Comparison of ENCODE assay signal across 28 mouse cellular contexts in the genomic region with DNA sequence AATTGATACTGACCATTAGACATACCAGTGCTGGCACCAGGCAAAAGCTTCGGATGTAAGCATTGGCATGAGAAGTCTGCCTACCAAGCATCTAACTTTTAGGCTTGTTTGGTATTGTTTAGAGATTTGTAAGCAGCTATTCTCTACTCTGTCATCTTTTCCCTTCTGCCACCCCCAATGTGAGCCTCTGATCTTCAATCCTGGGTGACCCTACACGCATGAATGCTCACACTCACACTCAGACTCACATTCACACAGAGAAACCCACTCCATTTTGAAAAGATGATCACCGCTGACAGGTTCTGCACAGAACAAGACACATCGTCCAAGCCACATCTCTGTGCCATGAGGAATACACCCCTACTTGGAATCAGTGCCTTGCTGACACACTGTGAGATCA.
"Had no signal": no experiment of that assay in that cellular context is flagged by ENCODE, and none has a peak within 500 bp of the region (broad histone marks: within the 10 kb centered on the region; RNA-seq: fewer than 3 reads in every experiment).

No protein-coding gene starts in this region.

- H3K9me3 ChIP-seq: embryonic facial prominence, embryonic 10.5 days; embryonic facial prominence, embryonic 12.5 days; embryonic facial prominence, embryonic 13.5 days; embryonic facial prominence, embryonic 15.5 days; forebrain, embryonic 10.5 days; forebrain, embryonic 12.5 days; forebrain, embryonic 13.5 days; forebrain, embryonic 15.5 days had no signal

- ATAC-seq: forebrain, embryonic 13.5 days; forebrain, embryonic 14.5 days; forebrain, embryonic 15.5 days; forebrain, embryonic 16.5 days; forebrain, postnatal 0 days had no signal

- H3K9ac ChIP-seq: embryonic facial prominence, embryonic 12.5 days; embryonic facial prominence, embryonic 13.5 days; embryonic facial prominence, embryonic 15.5 days; forebrain, embryonic 12.5 days; forebrain, embryonic 13.5 days; forebrain, embryonic 15.5 days; forebrain, postnatal 0 days had no signal

- H3K27me3 ChIP-seq: embryonic facial prominence, embryonic 12.5 days; embryonic facial prominence, embryonic 13.5 days; embryonic facial prominence, embryonic 15.5 days; forebrain, embryonic 12.5 days; forebrain, embryonic 13.5 days; forebrain, embryonic 15.5 days had no signal

- H3K36me3 ChIP-seq: embryonic facial prominence, embryonic 10.5 days; embryonic facial prominence, embryonic 12.5 days; embryonic facial prominence, embryonic 13.5 days; embryonic facial prominence, embryonic 15.5 days; forebrain, embryonic 10.5 days; forebrain, embryonic 12.5 days; forebrain, embryonic 15.5 days had no signal

- H3K4me1 ChIP-seq: forebrain, embryonic 12.5 days; forebrain, embryonic 15.5 days had no signal

- DNase-seq: cerebellum, adult 2 months; cerebellum, adult 8-10 months; cerebellum, adult 9-10 months; cerebellum, adult 9-11 months; cerebellum, postnatal 10 days; cerebellum, postnatal 14 days; cerebellum, postnatal 25 days; cerebellum, postnatal 36 days; embryo, embryonic 11 days; forebrain, postnatal 0 days; gastrocnemius, adult 2 months; gastrocnemius, postnatal 10 days; gastrocnemius, postnatal 14 days; gastrocnemius, postnatal 25 days; gastrocnemius, postnatal 36 days; heart, adult 18-20 months; heart, adult 2 months had no signal

- H3K4me2 ChIP-seq: embryonic facial prominence, embryonic 12.5 days; embryonic facial prominence, embryonic 13.5 days; embryonic facial prominence, embryonic 15.5 days; forebrain, embryonic 12.5 days; forebrain, embryonic 13.5 days; forebrain, embryonic 15.5 days had no signal

- H3K27ac ChIP-seq: embryonic facial prominence, embryonic 10.5 days; embryonic facial prominence, embryonic 12.5 days; embryonic facial prominence, embryonic 13.5 days; embryonic facial prominence, embryonic 15.5 days; forebrain, embryonic 10.5 days; forebrain, embryonic 12.5 days; forebrain, embryonic 13.5 days; forebrain, embryonic 15.5 days; gastrocnemius, adult 2 months; heart, adult 2 months had no signal

- H3K4me3 ChIP-seq: embryonic facial prominence, embryonic 10.5 days; embryonic facial prominence, embryonic 12.5 days; embryonic facial prominence, embryonic 13.5 days; embryonic facial prominence, embryonic 15.5 days; erythroblast, embryonic 14.5 days; forebrain, embryonic 10.5 days; forebrain, embryonic 12.5 days; forebrain, embryonic 13.5 days; forebrain, embryonic 15.5 days; gastrocnemius, adult 2 months; heart, adult 2 months had no signal
